22 mouse cellular contexts compared by ENCODE assay signal in the genomic region with DNA sequence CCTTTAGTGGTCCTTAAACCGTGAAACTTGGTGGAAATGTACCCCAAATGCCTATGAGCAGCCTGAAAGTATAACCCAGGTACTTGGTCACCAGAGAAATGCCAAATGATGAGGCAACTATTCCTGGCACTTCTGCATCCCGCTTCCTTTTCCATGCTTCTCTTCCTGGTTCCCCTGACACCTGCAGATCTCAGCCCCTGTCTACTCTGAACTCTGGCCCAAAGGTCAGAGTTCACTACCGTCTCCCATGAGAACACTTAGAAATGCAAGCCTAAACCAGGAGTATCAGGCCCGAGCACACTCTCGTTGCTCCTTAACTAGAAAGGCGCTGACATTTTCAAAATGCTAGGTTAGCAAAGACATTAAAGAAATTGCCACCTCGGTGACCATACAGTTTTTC.
DNase-seq lines count a peak whose midpoint lies in the region; ATAC-seq and TF ChIP-seq lines count a peak whose summit lies in the region.
"Had no signal": no experiment of that assay in that cellular context is flagged by ENCODE, and none has a peak within 500 bp of the region (broad histone marks: within the 10 kb centered on the region; RNA-seq: fewer than 3 reads in every experiment).

No protein-coding gene starts in this region.

- no peak overlapping the region for H3K9ac ChIP-seq in kidney, embryonic 14.5 days (ENCODE audit: low read depth, low read length)
- no peak overlapping the region for H3K9ac ChIP-seq in intestine, embryonic 15.5 days
- H3K9ac ChIP-seq in midbrain, embryonic 15.5 days, result no peak overlapping the region
- H3K9ac ChIP-seq: embryonic facial prominence, embryonic 13.5 days; forebrain, embryonic 12.5 days; heart, embryonic 15.5 days had no signal

- TF ChIP-seq POLR2A in kidney, adult 2 months (IDR thresholded peaks at IDR 0.05; ENCODE audit: low read depth, low read length), result no peak
- no peak for TF ChIP-seq POLR2A in small intestine, adult 2 months (IDR thresholded peaks at IDR 0.05; ENCODE audit: low read depth, low read length)
- TF ChIP-seq POLR2A in cerebellum, adult 2 months (IDR thresholded peaks at IDR 0.05; ENCODE audit: borderline replicate concordance, insufficient read depth, low read length), result no peak

- H3K4me1 ChIP-seq in kidney, adult 2 months (ENCODE audit: control insufficient read depth, insufficient read depth, low read length), result peaks cover 19% of the 10 kb centered on the region
- H3K4me1 ChIP-seq in kidney, embryonic 14.5 days (ENCODE audit: control insufficient read depth, insufficient read depth, low read length), result peaks cover 9% of the 10 kb centered on the region; the same call in 1 of the 2 replicates
- H3K4me1 ChIP-seq in intestine, embryonic 15.5 days (replicated peaks), result peaks cover 13% of the 10 kb centered on the region
- peaks cover 20% of the 10 kb centered on the region for H3K4me1 ChIP-seq in small intestine, adult 2 months (ENCODE audit: control insufficient read depth, insufficient read depth, insufficient read length, low read length)
- 0 out of 2 replicates have a peak, but pooled peaks cover under 1% of the 10 kb centered on the region for H3K4me1 ChIP-seq in midbrain, embryonic 15.5 days
- H3K4me1 ChIP-seq in cerebellum, adult 2 months (ENCODE audit: control insufficient read depth, insufficient read depth, low read length), result peaks cover 5% of the 10 kb centered on the region; the same call in 1 of the 2 replicates

- no peaks in the 10 kb centered on the region for H3K9me3 ChIP-seq in kidney, embryonic 14.5 days (ENCODE audit: control insufficient read depth, low read length)
- H3K9me3 ChIP-seq in intestine, embryonic 15.5 days, result no peaks in the 10 kb centered on the region
- H3K9me3 ChIP-seq in midbrain, embryonic 15.5 days, result no peaks in the 10 kb centered on the region
- H3K9me3 ChIP-seq: embryonic facial prominence, embryonic 13.5 days; forebrain, embryonic 12.5 days; heart, embryonic 15.5 days had no signal

- no peak overlapping the region for H3K27ac ChIP-seq in kidney, adult 2 months (ENCODE audit: insufficient read depth, low read depth, low read length)
- H3K27ac ChIP-seq in kidney, embryonic 14.5 days (ENCODE audit: low read depth, low read length), result no peak overlapping the region
- peak overlapping the region; percentile 17; the same call in 1 of the 2 replicates for H3K27ac ChIP-seq in intestine, embryonic 15.5 days
- H3K27ac ChIP-seq in small intestine, adult 2 months (ENCODE audit: insufficient read depth, low read depth, low read length), result peak overlapping the region; percentile 75
- no peak overlapping the region for H3K27ac ChIP-seq in midbrain, embryonic 15.5 days
- no peak overlapping the region for H3K27ac ChIP-seq in cerebellum, adult 2 months (ENCODE audit: insufficient read depth, low read length)
- H3K27ac ChIP-seq: embryonic facial prominence, embryonic 13.5 days; forebrain, embryonic 12.5 days; heart, adult 2 months; heart, embryonic 15.5 days had no signal

- no peak for ATAC-seq in kidney, embryonic 14.5 days (ENCODE audit: low FRiP score, low TSS enrichment)
- peak; percentile 39; the same call in 1 of the 2 replicates for ATAC-seq in intestine, embryonic 15.5 days
- no peak for ATAC-seq in midbrain, embryonic 15.5 days (replicated peaks)
- ATAC-seq: activated CD4-positive, CD25-positive, alpha-beta regulatory T cell, adult 4 months; forebrain, embryonic 16.5 days; Patski had no signal

- no peak overlapping the region for H3K4me3 ChIP-seq in kidney, adult 2 months (ENCODE audit: insufficient read depth, low read depth, low read length)
- H3K4me3 ChIP-seq in kidney, embryonic 14.5 days (ENCODE audit: low read length), result no peak overlapping the region
- no peak overlapping the region for H3K4me3 ChIP-seq in intestine, embryonic 15.5 days (replicated peaks)
- no peak overlapping the region for H3K4me3 ChIP-seq in small intestine, adult 2 months (ENCODE audit: low read depth, low read length)
- no peak overlapping the region for H3K4me3 ChIP-seq in midbrain, embryonic 15.5 days
- no peak overlapping the region for H3K4me3 ChIP-seq in cerebellum, adult 2 months (replicated peaks; ENCODE audit: insufficient read depth, low read depth, low read length)
- H3K4me3 ChIP-seq: embryonic facial prominence, embryonic 13.5 days; forebrain, embryonic 12.5 days; heart, adult 2 months; heart, embryonic 15.5 days had no signal

- no peaks in the 10 kb centered on the region for H3K36me3 ChIP-seq in kidney, adult 2 months (ENCODE audit: control insufficient read depth, insufficient read depth, low read length)
- H3K36me3 ChIP-seq in kidney, embryonic 14.5 days (ENCODE audit: control insufficient read depth, insufficient read depth, low read length), result no peaks in the 10 kb centered on the region
- no peaks in the 10 kb centered on the region for H3K36me3 ChIP-seq in intestine, embryonic 15.5 days
- no peaks in the 10 kb centered on the region for H3K36me3 ChIP-seq in small intestine, adult 2 months (ENCODE audit: control insufficient read depth, insufficient read depth, low read length)
- H3K36me3 ChIP-seq in midbrain, embryonic 15.5 days (replicated peaks), result no peaks in the 10 kb centered on the region
- H3K36me3 ChIP-seq: embryonic facial prominence, embryonic 13.5 days; forebrain, embryonic 12.5 days; heart, embryonic 15.5 days had no signal

- H3K27me3 ChIP-seq in kidney, adult 2 months (replicated peaks; ENCODE audit: control insufficient read depth, insufficient read depth, low read length), result no peaks in the 10 kb centered on the region
- H3K27me3 ChIP-seq in kidney, embryonic 14.5 days (ENCODE audit: control insufficient read depth, insufficient read depth, low read length), result no peaks in the 10 kb centered on the region
- H3K27me3 ChIP-seq in intestine, embryonic 15.5 days (replicated peaks), result no peaks in the 10 kb centered on the region
- H3K27me3 ChIP-seq in small intestine, adult 2 months (ENCODE audit: control insufficient read depth, insufficient read depth, low read length), result no peaks in the 10 kb centered on the region
- no peaks in the 10 kb centered on the region for H3K27me3 ChIP-seq in midbrain, embryonic 15.5 days (replicated peaks)
- no peaks in the 10 kb centered on the region for H3K27me3 ChIP-seq in cerebellum, adult 2 months (ENCODE audit: control insufficient read depth, insufficient read depth, low read length)
- H3K27me3 ChIP-seq: forebrain, embryonic 12.5 days; heart, embryonic 15.5 days; Patski had no signal

- no peak for TF ChIP-seq CTCF in kidney, adult 2 months (conservative IDR thresholded peaks at IDR 0.05; ENCODE audit: insufficient read depth, insufficient read length, low read depth, low read length)
- no peak for TF ChIP-seq CTCF in small intestine, adult 2 months (IDR thresholded peaks at IDR 0.05; ENCODE audit: extremely low read depth, insufficient read length, insufficient replicate concordance, low read depth, low read length)
- no peak for TF ChIP-seq CTCF in cerebellum, adult 2 months (IDR thresholded peaks at IDR 0.05; ENCODE audit: borderline replicate concordance, insufficient read depth, low read depth, low read length)

- peak; percentile 56 for DNase-seq in kidney, adult 2 months
- DNase-seq in kidney, postnatal 25 days, result peak; percentile 18 to 56
- no peak for DNase-seq in kidney, postnatal 14 days
- no peak for DNase-seq in cerebellum, adult 2 months
- DNase-seq: adrenal gland, postnatal 14 days; cerebellum, adult 11-12 months; cerebellum, adult 9-11 months; cerebellum, postnatal 36 days; gastrocnemius, postnatal 10 days; heart, adult 2 months; heart, postnatal 14 days had no signal

- WGBS in kidney, adult 2 months, result 56% methylated on average over 7 of the region's 7 CpGs
- 69% methylated on average over 7 of the region's 7 CpGs for WGBS in kidney, embryonic 14.5 days
- WGBS in intestine, embryonic 15.5 days, result 72% methylated on average over 7 of the region's 7 CpGs
- WGBS in small intestine, adult 2 months, result 30% methylated on average over 7 of the region's 7 CpGs
- WGBS in midbrain, embryonic 15.5 days, result 84% methylated on average over 7 of the region's 7 CpGs
- WGBS in cerebellum, adult 2 months, result 96% methylated on average over 7 of the region's 7 CpGs

- no peak overlapping the region for H3K4me2 ChIP-seq in kidney, embryonic 14.5 days (replicated peaks; ENCODE audit: low read depth, low read length)
- no peak overlapping the region for H3K4me2 ChIP-seq in intestine, embryonic 15.5 days (replicated peaks)
- H3K4me2 ChIP-seq in midbrain, embryonic 15.5 days, result no peak overlapping the region
- H3K4me2 ChIP-seq: embryonic facial prominence, embryonic 13.5 days; forebrain, embryonic 12.5 days; heart, embryonic 11.5 days; heart, embryonic 15.5 days had no signal

Comparison
In these comparisons a context has a peak if more than half of its experiments do, and no peak if none do; other contexts are left out.
1. DNase-seq: peak in kidney, adult 2 months (single experiment) and kidney, postnatal 25 days (2 of 2); none in kidney, postnatal 14 days (single experiment) and cerebellum, adult 2 months (0 of 2).
2. H3K27ac ChIP-seq: peak in intestine, embryonic 15.5 days (single experiment) and small intestine, adult 2 months (single experiment); none in kidney, adult 2 months (single experiment), kidney, embryonic 14.5 days (single experiment), midbrain, embryonic 15.5 days (single experiment) and cerebellum, adult 2 months (single experiment).